Mouse (Mus musculus) myocyte (in vitro differentiated cells): ENCODE measurements around the gene Gata2. TPM values are rescaled to one million over a fixed set of nuclear protein-coding genes. Genes with fewer than 3 reads are reported as not detected.

Experiments
- H3K27me3 ChIP-seq: one replicate; pipeline ENCODE4 v1.6.1; 2011; ENCODE audit not compliant: control insufficient read depth, insufficient read depth, insufficient read length
- H3K36me3 ChIP-seq: one replicate; pipeline ENCODE4 v1.6.1; 2011; ENCODE audit not compliant: control insufficient read depth, insufficient read depth
- H3K4me2 ChIP-seq: one replicate; pipeline ENCODE4 v1.6.1; 2011; ENCODE audit warnings: low read depth, control low read depth
- H3K4me3 ChIP-seq: one replicate; pipeline ENCODE4 v1.5.1; 2011; ENCODE audit warnings: mild to moderate bottlenecking, control low read depth, moderate library complexity
- H3K79me2 ChIP-seq: one replicate; pipeline ENCODE4 v1.6.1; 2011; ENCODE audit not compliant: control insufficient read depth, insufficient read depth
- H3ac ChIP-seq: one replicate; pipeline ENCODE4 v1.6.1; 2011; ENCODE audit not compliant: control insufficient read depth, insufficient read length
- CEBPB ChIP-seq: IDR thresholded peaks from 2 replicates; pipeline ENCODE4 v1.6.1; 2011; ENCODE audit warnings: mild to moderate bottlenecking, moderate library complexity; ENCODE audit not compliant: poor library complexity, insufficient read depth, severe bottlenecking
- E2F4 ChIP-seq: IDR thresholded peaks from one replicate; pipeline ENCODE4 v1.6.1; 2011; ENCODE audit warnings: mild to moderate bottlenecking, control low read depth, moderate library complexity; ENCODE audit not compliant: insufficient read depth
- MAX ChIP-seq: IDR thresholded peaks from one replicate; pipeline ENCODE4 v1.6.1; 2011; ENCODE audit warnings: low read depth, mild to moderate bottlenecking, control low read depth
- MYOD1 ChIP-seq, 3 experiments: IDR thresholded peaks; one replicate each; pipeline ENCODE4 v1.6.1; 2011; ENCODE audit warnings: control low read depth in 2 of 3, low read depth in 2 of 3, mild to moderate bottlenecking in 2 of 3, moderate library complexity in 1 of 3; ENCODE audit not compliant: insufficient read length in 2 of 3, control insufficient read depth in 1 of 3
- MYOG ChIP-seq, 3 experiments: IDR thresholded peaks; one replicate each; pipeline ENCODE4 v1.6.1; 2011; ENCODE audit warnings: control low read depth in 2 of 3, low read depth in 2 of 3, mild to moderate bottlenecking in 2 of 3; ENCODE audit not compliant: insufficient read length in 2 of 3, control insufficient read depth in 1 of 3, insufficient read depth in 1 of 3
- POLR2A ChIP-seq: IDR thresholded peaks from one replicate; pipeline ENCODE4 v1.6.1; 2011; ENCODE audit warnings: low read depth, mild to moderate bottlenecking, control low read depth, moderate library complexity; ENCODE audit not compliant: insufficient read length
- POLR2AphosphoS2 ChIP-seq: IDR thresholded peaks from one replicate; pipeline ENCODE4 v1.6.1; 2011; ENCODE audit warnings: low read depth, control low read depth; ENCODE audit not compliant: insufficient read length
- REST ChIP-seq: IDR thresholded peaks from one replicate; pipeline ENCODE4 v1.6.1; 2011; ENCODE audit warnings: mild to moderate bottlenecking, control low read depth, moderate library complexity; ENCODE audit not compliant: insufficient read depth, insufficient read length
- SRF ChIP-seq: IDR thresholded peaks from one replicate; pipeline ENCODE4 v1.6.1; 2011; ENCODE audit warnings: low read depth; ENCODE audit not compliant: control insufficient read depth, insufficient read length
- TCF12 ChIP-seq: IDR thresholded peaks from one replicate; pipeline ENCODE4 v1.6.1; 2011; ENCODE audit warnings: mild to moderate bottlenecking, control low read depth; ENCODE audit not compliant: poor library complexity, insufficient read depth, severe bottlenecking
- TCF3 ChIP-seq: IDR thresholded peaks from one replicate; pipeline ENCODE4 v1.6.1; 2011; ENCODE audit warnings: low read depth, control low read depth; ENCODE audit not compliant: insufficient read length
- USF1 ChIP-seq: IDR thresholded peaks from one replicate; pipeline ENCODE4 v1.6.1; 2011; ENCODE audit warnings: low read depth, mild to moderate bottlenecking, control low read depth, moderate library complexity
- polyA plus RNA-seq: library from polyadenylated mRNA; unstranded; fragments of >200 nt; fragmentation: generic; extraction: Trizol; gene quantifications from one replicate; pipeline ENCODE4 v1.2.1, GENCODE M21; 2012; ENCODE audit warnings: missing spikeins

Gata2 gene
- polyA plus RNA-seq, 1 experiment = 19.3 TPM

GRCm38 (mm10) chr6:88174191-88174590 is 19.5 kb upstream of the Gata2 start:
- no peak overlapping the region for H3K4me2 ChIP-seq
- no peak overlapping the region for H3ac ChIP-seq
- no peaks in the 10 kb centered on the region for H3K27me3 ChIP-seq
- H3K4me3 ChIP-seq = no peak overlapping the region
- H3K36me3 ChIP-seq = no peaks in the 10 kb centered on the region
- TF ChIP-seq SRF (no peak), USF1 (no peak)
- H3K79me2 ChIP-seq = no peaks in the 10 kb centered on the region

DNA sequence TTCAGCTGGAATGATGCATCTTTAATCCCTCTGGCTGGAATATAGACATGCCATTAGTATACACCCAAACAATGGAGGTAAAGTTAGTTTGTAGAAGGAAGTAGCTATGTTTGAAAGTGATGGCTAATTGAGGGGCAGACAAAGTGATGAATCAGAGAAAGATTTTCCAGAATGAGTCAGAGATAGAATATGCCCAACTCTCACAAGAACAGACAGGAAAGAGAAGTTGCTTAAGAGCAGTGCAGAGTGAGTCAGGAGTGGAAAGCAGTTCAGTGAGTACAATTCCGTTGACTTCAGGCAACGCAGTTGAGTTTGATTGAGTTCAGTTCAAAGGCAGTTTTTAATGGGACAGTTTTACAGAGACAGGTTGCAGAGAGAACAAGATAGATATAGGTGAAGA is 19.0 kb upstream of the Gata2 start:
- TF ChIP-seq MYOG (IDR thresholded peaks at IDR 0.05; ENCODE audit: control insufficient read depth in 1 of 3, insufficient read depth in 1 of 3, insufficient read length in 2 of 3, low read depth in 2 of 3) = no peak
- TF ChIP-seq POLR2AphosphoS2 = no peak
- TF ChIP-seq USF1 = no peak
- no peak for TF ChIP-seq CEBPB
- TF ChIP-seq TCF12 = no peak
- no peak for TF ChIP-seq POLR2A
- TF ChIP-seq MYOD1 (IDR thresholded peaks at IDR 0.05; ENCODE audit: control insufficient read depth in 1 of 3, insufficient read length in 2 of 3, low read depth in 2 of 3) = no peak
- no peak for TF ChIP-seq REST
- TF ChIP-seq SRF = no peak
- no peak for TF ChIP-seq TCF3
- TF ChIP-seq E2F4 = no peak
- no peak overlapping the region for H3K4me3 ChIP-seq
- H3K27me3 ChIP-seq = no peaks in the 10 kb centered on the region
- no peaks in the 10 kb centered on the region for H3K36me3 ChIP-seq
- no peak overlapping the region for H3K4me2 ChIP-seq
- no peaks in the 10 kb centered on the region for H3K79me2 ChIP-seq
- H3ac ChIP-seq = no peak overlapping the region

DNA sequence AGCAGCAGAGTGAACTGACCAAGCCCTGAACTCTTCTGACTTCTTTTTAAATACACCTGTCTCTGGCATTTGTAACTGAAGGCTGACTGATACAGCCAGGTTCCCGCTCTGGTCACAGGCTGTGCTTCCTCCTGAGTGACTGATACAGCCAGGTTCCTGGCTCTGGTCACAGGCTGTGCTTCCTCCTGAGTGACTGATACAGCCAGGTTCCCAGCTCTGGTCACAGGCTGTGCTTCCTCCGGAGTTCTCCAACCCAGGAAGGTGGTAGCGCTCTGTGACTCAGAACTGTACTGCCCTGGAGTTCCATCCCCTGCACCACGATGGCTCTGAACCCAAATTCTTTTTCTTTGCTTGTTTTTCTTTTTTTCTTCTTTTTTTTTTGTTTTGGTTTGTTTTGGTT is 9.0 kb upstream of the Gata2 start:
- TF ChIP-seq MYOG (IDR thresholded peaks at IDR 0.05; ENCODE audit: control insufficient read depth in 1 of 3, insufficient read depth in 1 of 3, insufficient read length in 2 of 3, low read depth in 2 of 3) = no peak
- TF ChIP-seq CEBPB = no peak
- TF ChIP-seq SRF = no peak
- no peak for TF ChIP-seq POLR2AphosphoS2
- TF ChIP-seq REST = no peak
- TF ChIP-seq MYOD1 (IDR thresholded peaks at IDR 0.05; ENCODE audit: control insufficient read depth in 1 of 3, insufficient read length in 2 of 3, low read depth in 2 of 3) = no peak
- TF ChIP-seq TCF3 = no peak
- TF ChIP-seq TCF12 = no peak
- TF ChIP-seq USF1 = no peak
- TF ChIP-seq POLR2A = no peak
- TF ChIP-seq E2F4 = no peak
- no peak for TF ChIP-seq MAX
- Histone ChIP-seq H3K4me2 (no peak overlapping the region), H3ac (no peak overlapping the region), H3K79me2 (no peaks in the 10 kb centered on the region), H3K27me3 (no peaks in the 10 kb centered on the region), H3K4me3 (no peak overlapping the region), H3K36me3 (no peaks in the 10 kb centered on the region)

- Histone ChIP-seq H3ac (no peak overlapping the region), H3K27me3 (no peaks in the 10 kb centered on the region), H3K4me3 (no peak overlapping the region), H3K79me2 (no peaks in the 10 kb centered on the region), H3K4me2 (no peak overlapping the region), H3K36me3 (no peaks in the 10 kb centered on the region)
- TF ChIP-seq MAX (no peak), MYOG (IDR thresholded peaks at IDR 0.05; ENCODE audit: control insufficient read depth in 1 of 3, insufficient read depth in 1 of 3, insufficient read length in 2 of 3, low read depth in 2 of 3) (no peak), E2F4 (no peak), TCF3 (no peak), SRF (no peak), POLR2AphosphoS2 (no peak)
Observed at GRCm38 (mm10) chr6:88188148-88188547, 5.5 kb upstream of the Gata2 start.

DNA sequence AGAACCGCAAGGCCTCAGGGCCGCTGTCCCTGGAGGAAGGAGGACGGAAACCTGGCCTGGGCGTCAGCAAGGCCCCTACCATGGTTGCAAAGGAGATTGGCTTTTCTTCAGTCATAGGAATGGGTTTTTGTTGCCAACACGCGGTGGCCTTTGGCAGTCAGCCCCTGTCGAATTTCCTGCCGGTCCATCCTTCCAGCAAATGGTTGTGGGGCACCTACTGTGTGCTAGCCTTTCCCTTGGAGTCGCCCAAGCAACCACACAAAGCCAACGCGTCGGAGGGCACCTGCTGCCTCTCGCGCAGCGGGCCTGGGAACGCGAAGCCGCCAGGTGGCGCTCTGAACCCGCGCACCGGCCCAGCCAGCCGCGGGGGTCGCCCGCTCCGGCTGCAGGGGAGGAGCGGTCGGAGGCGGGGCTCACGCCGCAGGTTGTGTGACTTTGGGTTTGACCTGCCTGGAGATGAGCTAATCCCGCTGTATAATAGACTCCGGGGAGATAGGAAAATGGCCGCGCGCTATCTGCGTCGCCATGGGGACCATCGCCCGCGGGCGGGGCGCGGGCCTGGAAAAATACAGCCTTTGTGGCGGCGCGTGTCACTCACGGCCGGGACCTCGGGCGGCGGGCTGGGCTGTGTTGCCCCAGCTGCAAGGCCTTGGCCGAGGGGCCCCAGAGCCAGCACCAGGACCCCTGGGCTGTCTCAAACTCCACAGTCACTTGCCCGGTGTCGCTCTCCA is 4.2 kb upstream of the Gata2 start:
- H3K4me3 ChIP-seq = no peak overlapping the region

More for the DNA sequence above, 4.2 kb upstream of the Gata2 start:
- TF ChIP-seq REST = no peak
- no peak for TF ChIP-seq E2F4
- no peak for TF ChIP-seq POLR2AphosphoS2
- TF ChIP-seq MYOD1 (IDR thresholded peaks at IDR 0.05; ENCODE audit: control insufficient read depth in 1 of 3, insufficient read length in 2 of 3, low read depth in 2 of 3) = peak in 2 of 3 experiments; percentile 13 to 67
- TF ChIP-seq MYOG (IDR thresholded peaks at IDR 0.05; ENCODE audit: control insufficient read depth in 1 of 3, insufficient read depth in 1 of 3, insufficient read length in 2 of 3, low read depth in 2 of 3) = peak in 1 of 3 experiments; percentile 37
- no peaks in the 10 kb centered on the region for H3K27me3 ChIP-seq
- peak overlapping the region; percentile 55 for H3K4me2 ChIP-seq
- H3ac ChIP-seq = no peak overlapping the region
- no peaks in the 10 kb centered on the region for H3K36me3 ChIP-seq
- H3K79me2 ChIP-seq = no peaks in the 10 kb centered on the region
